Mouse (Mus musculus): ENCODE results near the gene Dcst2.

DNA sequence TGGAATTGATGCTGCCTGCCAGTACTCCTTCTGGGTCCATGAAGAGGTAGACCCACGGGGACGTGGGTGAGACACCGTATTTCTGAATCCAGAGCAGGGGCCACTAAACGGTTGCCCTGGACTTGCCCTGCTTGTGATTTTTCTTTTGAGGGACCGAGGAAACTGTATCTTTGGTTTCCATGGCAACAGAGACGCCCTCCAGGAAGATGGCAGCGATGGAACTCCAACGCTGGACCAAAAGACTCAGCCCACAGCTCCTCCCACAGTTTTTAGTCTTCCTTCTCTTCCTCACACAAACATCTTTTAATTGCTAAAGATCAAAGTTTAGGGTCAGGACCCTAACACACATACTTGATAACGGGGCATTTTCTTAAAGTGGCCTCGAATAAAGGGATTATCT lies 29.8 kb upstream of the Dcst2 start:
- TF ChIP-seq CTCF (conservative IDR thresholded peaks at IDR 0.05; ENCODE audit: low read length) = no peak
- no peak for TF ChIP-seq NANOG (IDR thresholded peaks at IDR 0.05; ENCODE audit: borderline replicate concordance, low read length)

All from E14TG2a.4 (cell line).